Mouse (Mus musculus) fat pad, adult 2 months (tissue): ENCODE results near the gene C130060K24Rik.

ENCODE experiments used
- DNase-seq: peaks from one replicate; pipeline ENCODE4 v3.0.0-alpha.2; 2011; ENCODE audit warnings: low read depth, low spot score; ENCODE audit errors: extremely low read depth

The C130060K24Rik gene

DNA sequence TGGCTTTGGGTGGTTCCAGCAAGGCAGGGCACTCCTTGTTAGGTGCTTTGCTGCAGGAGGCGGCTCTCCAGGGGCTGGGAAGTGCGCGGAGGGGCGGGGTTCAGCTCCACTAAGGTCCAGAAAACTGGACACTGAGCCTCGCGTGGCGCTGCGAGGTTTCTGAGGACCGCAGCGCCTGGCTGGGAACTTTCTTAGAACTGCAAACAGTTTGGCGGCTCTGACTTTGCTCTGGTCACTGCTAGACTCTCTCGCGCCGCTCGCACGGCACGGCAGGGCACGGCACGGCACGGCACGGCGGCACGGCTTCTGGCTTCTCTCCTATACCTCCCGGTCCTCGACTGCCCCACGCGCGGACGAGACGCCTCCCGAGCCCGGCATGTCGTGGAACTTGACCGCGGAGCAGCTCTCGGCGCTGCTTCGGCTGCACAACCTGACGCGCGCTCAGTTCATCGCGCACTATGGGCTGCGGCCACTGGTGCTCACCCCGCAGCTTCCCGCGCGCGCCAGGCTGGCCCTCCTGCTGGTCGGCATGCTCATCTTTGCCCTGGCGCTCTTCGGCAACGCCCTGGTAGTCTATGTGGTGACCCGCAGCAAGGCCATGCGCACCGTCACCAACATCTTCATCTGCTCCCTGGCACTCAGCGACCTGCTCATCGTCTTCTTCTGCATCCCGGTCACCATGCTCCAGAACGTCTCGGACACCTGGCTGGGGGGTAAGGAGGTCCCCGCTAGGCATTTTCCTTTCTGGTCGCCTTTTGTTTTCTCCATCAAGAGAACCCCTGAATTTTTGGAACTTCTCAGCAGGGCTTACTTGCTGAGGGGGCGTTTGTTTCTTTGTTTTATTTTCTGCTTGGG, at the start of gene C130060K24Rik:
Gene C130060K24Rik (plus strand): TSS at position 188 of the 855 bp plus-strand sequence.
- DNase-seq = no peak

GRCm38 (mm10) chr6:65334246-65334645, 46.7 kb upstream of the C130060K24Rik start:
- no peak for DNase-seq

DNA sequence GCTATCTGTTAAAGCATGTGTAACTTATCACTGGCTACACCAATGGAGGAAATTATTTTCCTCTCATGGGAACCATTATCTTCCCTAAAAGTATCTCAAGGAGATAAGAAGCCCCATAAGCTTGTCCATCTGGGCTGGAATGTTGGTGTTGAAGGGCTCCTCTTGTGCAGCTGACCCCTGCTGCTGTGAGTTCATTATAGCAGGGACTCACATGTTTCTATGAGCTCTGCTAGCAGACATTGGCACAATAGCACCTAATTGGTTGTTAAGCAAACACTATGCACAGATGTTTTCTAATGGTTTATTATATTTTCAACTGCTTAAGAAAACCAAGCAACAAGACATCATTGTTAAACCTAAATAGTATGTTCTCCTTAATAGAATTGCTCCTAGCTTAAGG, 41.5 kb upstream of the C130060K24Rik start:
- no peak for DNase-seq

GRCm38 (mm10) chr6:65341360-65341759, 39.5 kb upstream of the C130060K24Rik start:
- no peak for DNase-seq

GRCm38 (mm10) chr6:65347736-65348135, 33.2 kb upstream of the C130060K24Rik start:
- no peak for DNase-seq

DNA sequence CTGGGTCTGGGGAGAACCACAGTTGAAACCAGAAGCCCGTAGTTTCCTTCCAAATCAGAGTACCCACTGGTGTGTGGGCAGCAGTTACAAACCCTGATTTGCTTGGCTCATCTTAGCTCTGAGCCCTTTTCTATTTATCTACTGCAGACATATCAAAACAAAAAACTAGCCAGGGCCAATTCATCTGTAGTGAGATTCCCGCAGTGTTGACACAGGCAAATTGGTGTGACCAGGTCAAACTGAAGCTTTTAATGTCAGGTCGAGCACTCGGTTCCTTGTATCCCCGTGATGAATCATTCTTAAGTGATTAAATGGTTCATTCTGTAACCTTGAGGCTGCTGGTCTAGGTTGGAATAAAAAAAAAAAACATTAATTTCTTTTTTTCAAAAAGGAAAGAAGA, 32.6 kb upstream of the C130060K24Rik start:
- DNase-seq = no peak

DNA sequence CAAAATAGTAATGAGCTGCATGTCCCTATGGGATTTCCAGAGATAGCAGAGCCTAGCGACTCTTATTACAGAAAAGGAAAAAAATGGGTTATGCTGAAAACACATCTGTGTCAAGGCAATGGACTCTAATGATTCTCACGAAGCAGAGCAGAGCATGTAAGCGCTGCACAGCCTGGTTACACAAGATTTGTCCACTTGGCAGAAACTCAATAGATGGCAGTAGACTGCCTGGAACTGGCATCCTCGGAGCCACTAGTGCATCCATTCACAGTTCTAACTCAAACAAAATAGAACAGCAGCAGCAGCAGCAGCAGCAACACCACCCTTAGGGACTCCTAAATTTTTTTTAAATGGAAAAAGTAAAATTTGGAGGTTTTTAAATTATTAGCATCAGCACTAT, 29.3 kb upstream of the C130060K24Rik start:
- DNase-seq = no peak

DNA sequence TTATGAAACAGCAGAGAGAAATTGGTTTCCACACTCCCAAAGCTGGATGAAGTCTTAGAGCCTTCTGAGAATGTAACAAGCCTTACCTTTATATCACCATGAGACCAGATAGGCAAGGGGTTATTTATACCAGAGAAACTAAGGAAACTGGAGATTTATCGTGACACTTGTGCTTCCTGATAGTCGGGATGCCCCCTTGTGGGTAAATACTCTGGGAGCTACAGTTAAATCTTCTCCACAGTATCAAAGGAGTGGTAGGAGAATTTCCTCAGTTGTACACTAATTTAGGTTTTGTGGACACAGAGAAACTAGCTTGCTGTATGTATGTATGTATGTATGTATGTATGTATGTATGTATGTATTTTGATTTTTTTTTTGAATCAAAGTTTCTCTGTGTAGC, 5.0 kb upstream of the C130060K24Rik start:
- no peak for DNase-seq

DNA sequence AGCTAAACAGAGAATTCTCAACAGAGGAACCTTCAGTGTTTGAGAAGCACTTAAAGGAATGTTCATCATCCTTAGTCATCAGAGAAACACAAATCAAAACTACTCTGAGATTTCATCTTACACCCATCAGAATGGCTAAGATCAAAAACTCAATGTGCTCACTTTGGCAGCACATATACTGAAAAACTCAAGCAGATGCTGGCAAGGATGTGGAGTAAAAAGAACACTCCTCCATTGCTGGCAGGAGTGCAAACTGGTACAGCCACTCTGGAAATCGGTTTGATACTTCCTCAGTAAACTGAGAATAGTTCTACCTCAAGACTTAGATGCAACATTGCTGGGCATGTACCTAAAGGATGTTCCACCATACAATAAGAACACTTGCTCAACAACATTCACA, 41.0 kb downstream of the C130060K24Rik start:
- no peak for DNase-seq

DNA sequence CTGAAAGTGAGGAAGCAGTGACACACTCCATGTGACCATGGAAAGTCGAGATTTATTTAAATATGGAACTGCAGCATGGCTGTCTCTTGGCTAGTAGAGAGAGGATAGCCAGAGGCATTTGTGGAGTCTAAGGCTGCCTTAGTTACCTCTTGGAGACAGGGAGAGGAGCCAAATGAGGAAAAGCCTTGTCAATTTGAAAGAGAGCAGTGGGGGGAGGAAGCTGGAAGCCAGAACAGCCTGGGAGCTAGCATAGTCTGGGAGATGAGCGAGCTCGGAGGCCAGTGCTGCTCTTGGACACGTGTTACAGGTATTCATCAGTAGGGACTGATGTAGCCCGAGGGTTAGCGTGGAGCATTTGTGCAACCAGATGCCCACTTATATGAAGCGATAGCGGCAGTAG, 46.2 kb downstream of the C130060K24Rik start:
- DNase-seq = no peak

- no peak for DNase-seq
Measured at GRCm38 (mm10) chr6:65433159-65433558, 52.3 kb downstream of the C130060K24Rik start.

DNA sequence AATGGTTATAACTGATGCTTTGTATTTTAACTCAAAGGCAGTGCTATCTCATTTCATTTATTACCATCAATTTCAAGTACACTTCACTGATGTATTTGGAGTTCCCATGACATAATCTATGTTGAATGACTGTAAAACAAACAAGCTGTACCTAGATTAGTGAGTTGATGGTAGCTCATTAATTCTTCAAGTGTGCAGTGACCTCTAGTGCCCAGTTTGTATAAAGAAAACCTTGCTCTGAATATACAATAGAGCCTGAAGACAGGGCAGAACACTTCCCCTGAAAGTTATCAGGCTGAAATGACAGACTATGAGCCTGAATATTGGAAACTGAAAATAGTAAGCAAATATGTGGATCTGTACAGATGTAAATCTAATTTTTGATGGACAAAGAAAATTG, 72.6 kb downstream of the C130060K24Rik start:
- no peak for DNase-seq

DNA sequence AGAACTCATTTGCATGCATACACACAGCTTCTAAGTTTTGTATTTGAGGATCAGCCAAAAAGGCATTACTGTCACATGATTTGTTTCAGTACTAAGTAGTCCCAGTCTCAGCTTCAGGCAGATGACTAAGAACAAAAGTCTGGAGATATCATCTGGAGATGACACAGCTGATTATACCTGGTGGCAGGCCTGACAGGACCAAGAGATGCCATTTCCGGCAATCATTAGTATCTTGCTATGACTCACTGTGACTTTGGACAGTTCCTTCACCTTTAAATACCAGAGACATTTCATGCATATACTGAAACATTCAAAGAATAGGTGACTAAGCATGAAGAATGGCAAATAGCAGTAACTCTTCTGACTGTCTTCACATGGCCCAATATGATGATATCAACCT, 84.4 kb downstream of the C130060K24Rik start:
- DNase-seq = no peak

DNA sequence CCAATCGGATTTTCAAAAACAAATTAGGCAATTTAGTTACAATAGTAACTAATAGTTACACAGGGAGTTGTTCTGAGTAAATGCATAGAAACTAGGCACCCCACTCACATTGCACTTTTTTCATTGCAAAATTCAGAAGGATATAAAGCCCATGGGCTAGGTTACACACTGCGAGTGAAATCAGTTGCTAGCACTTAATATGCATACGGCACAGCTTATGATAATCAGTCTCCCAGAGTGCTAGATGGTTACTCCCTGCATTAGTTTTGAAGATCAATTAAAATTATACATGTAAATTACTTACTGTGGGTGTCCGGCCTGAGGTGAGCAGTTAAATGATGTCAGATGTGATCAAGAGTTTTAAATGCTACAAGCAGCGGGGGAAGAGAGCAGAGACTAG, 89.4 kb downstream of the C130060K24Rik start:
- DNase-seq = no peak

DNA sequence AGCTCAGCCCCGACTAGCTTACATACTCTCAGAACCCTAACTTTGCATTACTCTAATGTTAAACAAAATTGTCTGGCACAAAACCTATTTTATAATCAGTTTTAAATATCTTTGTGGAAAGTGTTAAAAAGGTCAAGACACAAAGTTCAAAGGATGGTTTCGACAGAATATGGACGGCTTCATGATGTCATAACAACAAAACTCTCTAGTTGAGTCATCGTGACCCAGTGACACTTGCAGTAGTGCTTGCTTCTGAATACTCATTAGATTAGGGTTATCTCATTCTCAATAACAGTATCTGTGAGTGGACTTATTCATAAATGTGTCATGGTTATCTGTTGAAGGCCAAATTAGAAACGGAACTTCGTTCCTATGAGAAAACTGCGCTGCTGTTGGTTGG, 91.5 kb downstream of the C130060K24Rik start:
- no peak for DNase-seq

- no peak for DNase-seq
Measured at GRCm38 (mm10) chr6:65498786-65499185, 117.9 kb downstream of the C130060K24Rik start.
